Mouse (Mus musculus) olfactory bulb, adult 2 months (tissue): ENCODE results near the gene Mapk9.

Source experiments
- CTCF ChIP-seq: fragments of 200-500 bp; IDR thresholded peaks from 2 replicates; pipeline ENCODE4 v1.5.1; 2012; ENCODE audit warnings: low read depth, mild to moderate bottlenecking, low read length, moderate library complexity; ENCODE audit not compliant: insufficient read depth
- POLR2A ChIP-seq: fragments of 200-500 bp; IDR thresholded peaks from 2 replicates; pipeline ENCODE4 v1.6.1; 2012; ENCODE audit warnings: mild to moderate bottlenecking, low read depth, low read length, moderate library complexity; ENCODE audit not compliant: insufficient read depth

GRCm38 (mm10) chr11:49891993-49892392, 45.4 kb downstream of the Mapk9 start:
- TF ChIP-seq CTCF (no peak), POLR2A (no peak)
